Mouse (Mus musculus) E14TG2a.4 (cell line): ENCODE results near the gene Eprs.

Experiments
- H3K27me3 ChIP-seq: 2 replicates; pipeline ENCODE4 v1.6.1; 2014; ENCODE audit warnings: low read length, control low read depth; ENCODE audit not compliant: insufficient read depth
- H3K36me3 ChIP-seq: 2 replicates; pipeline ENCODE4 v1.6.1; 2014; ENCODE audit warnings: low read length, control low read depth; ENCODE audit not compliant: insufficient read depth
- H3K4me1 ChIP-seq: replicated peaks from 2 replicates; pipeline ENCODE4 v1.6.1; 2014; ENCODE audit warnings: low read depth, low read length, control low read depth
- H3K4me3 ChIP-seq: replicated peaks from 2 replicates; pipeline ENCODE4 v1.5.1; 2014; ENCODE audit warnings: mild to moderate bottlenecking, low read length
- H3K9me3 ChIP-seq: 2 replicates; pipeline ENCODE4 v1.6.1; 2014; ENCODE audit warnings: low read length, control low read depth
- CTCF ChIP-seq: conservative IDR thresholded peaks from 2 replicates; pipeline ENCODE4 v1.5.1; 2014; ENCODE audit warnings: low read length
- NANOG ChIP-seq: IDR thresholded peaks from 2 replicates; pipeline ENCODE4 v1.6.1; 2014; ENCODE audit warnings: borderline replicate concordance, low read length, mixed read lengths
- POU5F1 ChIP-seq: IDR thresholded peaks from 2 replicates; pipeline ENCODE4 v1.6.1; 2014; ENCODE audit warnings: low read length, borderline replicate concordance

The Eprs gene

GRCm38 (mm10) chr1:185331983-185332430, 30.8 kb upstream of the Eprs start, which contains the start of gene Bpnt1:
Gene Bpnt1 (plus strand): TSS chr1:185332149.
- Histone ChIP-seq H3K36me3 (peaks cover 9% of the 10 kb centered on the region), H3K9me3 (no peaks in the 10 kb centered on the region), H3K4me1 (peaks cover 59% of the 10 kb centered on the region), H3K27me3 (no peaks in the 10 kb centered on the region), H3K4me3 (peak within 1 kb of the TSS; percentile 88)
- no peak for TF ChIP-seq NANOG
- TF ChIP-seq POU5F1, result no peak
- no peak for TF ChIP-seq CTCF

- H3K36me3 ChIP-seq, result peaks cover 20% of the 10 kb centered on the region
- TF ChIP-seq POU5F1 (no peak), CTCF (no peak), NANOG (no peak)
- no peaks in the 10 kb centered on the region for H3K27me3 ChIP-seq
- peaks cover 62% of the 10 kb centered on the region for H3K4me1 ChIP-seq
- 0 out of 2 replicates have a peak overlapping the region, but pooled peaks have one; percentile 88 for H3K4me3 ChIP-seq
- no peaks in the 10 kb centered on the region for H3K9me3 ChIP-seq
Measured at GRCm38 (mm10) chr1:185333651-185334050, 29.2 kb upstream of the Eprs start.

- H3K27me3 ChIP-seq, result no peaks in the 10 kb centered on the region
Measured at GRCm38 (mm10) chr1:185334136-185334535, 28.7 kb upstream of the Eprs start.

GRCm38 (mm10) chr1:185335231-185335765, 27.5 kb upstream of the Eprs start:
- Histone ChIP-seq H3K36me3 (peaks cover 35% of the 10 kb centered on the region), H3K27me3 (no peaks in the 10 kb centered on the region), H3K4me1 (peaks cover 52% of the 10 kb centered on the region), H3K9me3 (no peaks in the 10 kb centered on the region), H3K4me3 (peak overlapping the region; percentile 32)
- TF ChIP-seq CTCF (no peak), POU5F1 (no peak), NANOG (no peak)

More at GRCm38 (mm10) chr1:185334136-185334535, 28.7 kb upstream of the Eprs start:
- TF ChIP-seq POU5F1 (no peak), CTCF (no peak), NANOG (no peak)
- Histone ChIP-seq H3K4me3 (peak overlapping the region; percentile 10; the same call in 1 of the 2 replicates), H3K4me1 (peaks cover 62% of the 10 kb centered on the region), H3K36me3 (peaks cover 25% of the 10 kb centered on the region), H3K9me3 (no peaks in the 10 kb centered on the region)

GRCm38 (mm10) chr1:185336535-185336934, 26.3 kb upstream of the Eprs start:
- H3K4me1 ChIP-seq, result peaks cover 51% of the 10 kb centered on the region
- H3K36me3 ChIP-seq, result peaks cover 44% of the 10 kb centered on the region
- H3K9me3 ChIP-seq, result no peaks in the 10 kb centered on the region
- H3K27me3 ChIP-seq, result no peaks in the 10 kb centered on the region
- no peak for TF ChIP-seq NANOG
- no peak for TF ChIP-seq CTCF
- TF ChIP-seq POU5F1, result no peak
- no peak overlapping the region for H3K4me3 ChIP-seq

GRCm38 (mm10) chr1:185342441-185342840, 20.4 kb upstream of the Eprs start:
- no peaks in the 10 kb centered on the region for H3K27me3 ChIP-seq
- TF ChIP-seq NANOG (no peak), POU5F1 (no peak), CTCF (no peak)

GRCm38 (mm10) chr1:185343422-185343821, 19.4 kb upstream of the Eprs start:
- TF ChIP-seq CTCF, result no peak
- no peak for TF ChIP-seq NANOG
- TF ChIP-seq POU5F1, result no peak
- no peaks in the 10 kb centered on the region for H3K27me3 ChIP-seq
- peaks cover 89% of the 10 kb centered on the region for H3K36me3 ChIP-seq
- H3K4me3 ChIP-seq, result no peak overlapping the region
- H3K4me1 ChIP-seq, result 0 out of 2 replicates have a peak, but pooled peaks cover 2% of the 10 kb centered on the region
- no peaks in the 10 kb centered on the region for H3K9me3 ChIP-seq

More at GRCm38 (mm10) chr1:185342441-185342840, 20.4 kb upstream of the Eprs start:
- H3K4me1 ChIP-seq, result peaks cover 4% of the 10 kb centered on the region
- H3K9me3 ChIP-seq, result no peaks in the 10 kb centered on the region
- peaks cover 89% of the 10 kb centered on the region for H3K36me3 ChIP-seq
- no peak overlapping the region for H3K4me3 ChIP-seq

- H3K4me1 ChIP-seq, result no peaks in the 10 kb centered on the region
- peaks cover 94% of the 10 kb centered on the region for H3K36me3 ChIP-seq
- TF ChIP-seq CTCF (peak; percentile 42), NANOG (no peak), POU5F1 (no peak)
- H3K27me3 ChIP-seq, result no peaks in the 10 kb centered on the region
- H3K4me3 ChIP-seq, result no peak overlapping the region
- no peaks in the 10 kb centered on the region for H3K9me3 ChIP-seq
Measured at GRCm38 (mm10) chr1:185346188-185346587, 16.7 kb upstream of the Eprs start.

GRCm38 (mm10) chr1:185349741-185350140, 13.1 kb upstream of the Eprs start:
- Histone ChIP-seq H3K27me3 (no peaks in the 10 kb centered on the region), H3K4me3 (no peak overlapping the region), H3K4me1 (0 out of 2 replicates have a peak, but pooled peaks cover 5% of the 10 kb centered on the region), H3K36me3 (peaks cover 91% of the 10 kb centered on the region), H3K9me3 (no peaks in the 10 kb centered on the region)
- TF ChIP-seq NANOG (no peak), CTCF (no peak), POU5F1 (no peak)
